Mouse (Mus musculus): ENCODE data around the gene Nup88. TPM values are rescaled to one million over a fixed set of nuclear protein-coding genes. Genes with fewer than 3 reads are reported as not detected.

The Nup88 gene
- polyA plus RNA-seq (2014; fragmentation: Illumina TruSeq; extraction: RNeasy Lipid Tissue Mini Kit (QIAGEN cat#74804); ENCODE audit: low read depth, low replicate concordance), result 148 TPM

GRCm38 (mm10) chr11:70969821-70970559, at the start of gene Nup88, which contains the start of gene Rpain:
Nup88 (minus strand) TSS chr11:70969973.
Rpain (plus strand) TSS chr11:70970213.

GRCm38 (mm10) chr11:71004316-71004773, 34.6 kb upstream of the Nup88 start, which contains the start of gene Dhx33:
Dhx33 (minus strand) TSS chr11:71004437.

GRCm38 (mm10) chr11:70982557-70983228, 12.9 kb upstream of the Nup88 start, which contains the start of gene C1qbp:
C1qbp (minus strand) TSS chr11:70983026.

Other genes with a start within 250 kb of the Nup88 start
- 3.8 TPM for gene Zfp3, start 205.8 kb downstream of the Nup88 start, polyA plus RNA-seq (2014; fragmentation: Illumina TruSeq; extraction: RNeasy Lipid Tissue Mini Kit (QIAGEN cat#74804); ENCODE audit: low read depth, low replicate concordance)
- gene Scimp, start 157.4 kb downstream of the Nup88 start, polyA plus RNA-seq (2014; fragmentation: Illumina TruSeq; extraction: RNeasy Lipid Tissue Mini Kit (QIAGEN cat#74804); ENCODE audit: low read depth, low replicate concordance), result 2.0 TPM
- 39.1 TPM for gene Rabep1, start 125.2 kb downstream of the Nup88 start, polyA plus RNA-seq (2014; fragmentation: Illumina TruSeq; extraction: RNeasy Lipid Tissue Mini Kit (QIAGEN cat#74804); ENCODE audit: low read depth, low replicate concordance)
- gene Rpain, start 240 bp upstream of the Nup88 start, polyA plus RNA-seq (2014; fragmentation: Illumina TruSeq; extraction: RNeasy Lipid Tissue Mini Kit (QIAGEN cat#74804); ENCODE audit: low read depth, low replicate concordance), result 7.4 TPM
- gene C1qbp, start 13.1 kb upstream of the Nup88 start, polyA plus RNA-seq (2014; fragmentation: Illumina TruSeq; extraction: RNeasy Lipid Tissue Mini Kit (QIAGEN cat#74804); ENCODE audit: low read depth, low replicate concordance), result 113 TPM
- gene Dhx33, start 34.5 kb upstream of the Nup88 start, polyA plus RNA-seq (2014; fragmentation: Illumina TruSeq; extraction: RNeasy Lipid Tissue Mini Kit (QIAGEN cat#74804); ENCODE audit: low read depth, low replicate concordance), result 13.9 TPM
- 42.6 TPM for gene Mis12, start 49.6 kb upstream of the Nup88 start, polyA plus RNA-seq (2014; fragmentation: Illumina TruSeq; extraction: RNeasy Lipid Tissue Mini Kit (QIAGEN cat#74804); ENCODE audit: low read depth, low replicate concordance)
- 81.2 TPM for gene Derl2, start 49.9 kb upstream of the Nup88 start, polyA plus RNA-seq (2014; fragmentation: Illumina TruSeq; extraction: RNeasy Lipid Tissue Mini Kit (QIAGEN cat#74804); ENCODE audit: low read depth, low replicate concordance)
- 4.3 TPM for gene 6330403K07Rik, start 63.5 kb upstream of the Nup88 start, polyA plus RNA-seq (2014; fragmentation: Illumina TruSeq; extraction: RNeasy Lipid Tissue Mini Kit (QIAGEN cat#74804); ENCODE audit: low read depth, low replicate concordance)
- gene Nlrp1a, start 174.7 kb upstream of the Nup88 start, polyA plus RNA-seq (2014; fragmentation: Illumina TruSeq; extraction: RNeasy Lipid Tissue Mini Kit (QIAGEN cat#74804); ENCODE audit: low read depth, low replicate concordance), result 0.25 TPM